Mouse (Mus musculus) WW6 (cell line): ENCODE data around the gene Ces3a.
"Not testable (repeated sequence)": the region's sequence is repeated elsewhere in the genome, so short reads cannot be mapped to it uniquely, and the experiment has no call there.

Experiments
- DNase-seq: peaks from one replicate; pipeline ENCODE4 v3.0.0-alpha.2; 2013; ENCODE audit warnings: low read depth, low spot score

Gene Ces3a

GRCm38 (mm10) chr8:105093992-105094391 is 45.6 kb downstream of the Ces3a start:
- DNase-seq: no peak

GRCm38 (mm10) chr8:105102101-105102785 is 53.8 kb downstream of the Ces3a start:
- not testable (repeated sequence) for DNase-seq

GRCm38 (mm10) chr8:105103701-105104100 is 55.3 kb downstream of the Ces3a start:
- not testable (repeated sequence) for DNase-seq

- DNase-seq: no peak
These were observed 55.8 kb downstream of the Ces3a start for GRCm38 (mm10) chr8:105104220-105104619.
